Mouse (Mus musculus) heart, postnatal 0 days (tissue): ENCODE results near the gene Elmod1. TPM values are rescaled to one million over a fixed set of nuclear protein-coding genes. Genes with fewer than 3 reads are reported as not detected.

ENCODE experiments used
- ATAC-seq: fragments of 200-750 bp; cut with Nextera tagmentation; 2 replicates; pipeline ENCODE4 v1.8.0; 2017; ENCODE audit warnings: low read depth, moderate number of reproducible peaks, moderate library complexity; ENCODE audit not compliant: insufficient read depth
- DNase-seq: peaks from one replicate; pipeline ENCODE4 v3.0.0-alpha.2; 2016; ENCODE audit warnings: low spot score
- H3K27ac ChIP-seq: fragments of 300-500 bp; sonication (generic); 2 replicates; pipeline ENCODE4 v1.5.1; 2014; ENCODE audit warnings: low read depth, mild to moderate bottlenecking
- H3K27me3 ChIP-seq: fragments of 300-500 bp; sonication (generic); 2 replicates; pipeline ENCODE4 v1.6.1; 2014; ENCODE audit warnings: low read length, mixed read lengths; ENCODE audit not compliant: control insufficient read depth, insufficient read depth
- H3K36me3 ChIP-seq: fragments of 300-500 bp; sonication (generic); replicated peaks from 2 replicates; pipeline ENCODE4 v1.6.1; 2014; ENCODE audit warnings: low read length, mixed read lengths; ENCODE audit not compliant: control insufficient read depth, insufficient read depth
- H3K4me1 ChIP-seq: fragments of 300-500 bp; sonication (generic); 2 replicates; pipeline ENCODE4 v1.6.1; 2014; ENCODE audit warnings: antibody characterized with exemption; ENCODE audit not compliant: control insufficient read depth, insufficient read depth
- H3K4me2 ChIP-seq: fragments of 300-500 bp; sonication (generic); 2 replicates; pipeline ENCODE4 v1.6.1; 2014; ENCODE audit warnings: low read depth, mild to moderate bottlenecking, low read length, moderate library complexity
- H3K4me3 ChIP-seq: fragments of 300-500 bp; sonication (generic); 2 replicates; pipeline ENCODE4 v1.5.1; 2014; ENCODE audit warnings: low read depth, low read length
- H3K9ac ChIP-seq: fragments of 300-500 bp; sonication (generic); replicated peaks from 2 replicates; pipeline ENCODE4 v1.6.1; 2014; ENCODE audit warnings: low read depth, low read length, mixed read lengths
- H3K9me3 ChIP-seq: fragments of 300-500 bp; sonication (generic); replicated peaks from 2 replicates; pipeline ENCODE4 v1.6.1; 2016; ENCODE audit warnings: low read length; ENCODE audit not compliant: control insufficient read depth
- CTCF ChIP-seq: IDR thresholded peaks from 2 replicates; pipeline ENCODE4 v1.5.1; 2016; ENCODE audit warnings: antibody characterized with exemption, control low read depth, low read depth
- EP300 ChIP-seq: IDR thresholded peaks from 2 replicates; pipeline ENCODE4 v1.6.1; 2016; ENCODE audit warnings: antibody characterized with exemption, low read depth
- WGBS: fragments of 180-500 bp; shearing (Covaris S2); extraction: QIAGEN DNeasy Blood & Tissue Kit; methylation state at CpG from one replicate; pipeline ENCODE4 v1.1.7; 2014; 5-methylcytosine and 5-hydroxymethylcytosine counted together
- polyA plus RNA-seq: library from polyadenylated mRNA; unstranded; fragments of >200 nt; fragmentation: Nextera tagmentation; extraction: Ambion mirVana; gene quantifications from 2 replicates; pipeline ENCODE4 v1.2.1, GENCODE M21; 2015
- total RNA-seq: library from RNA; depleted of rRNA; stranded (reverse); fragments of >200 nt; gene quantifications from 2 replicates; pipeline ENCODE4 v1.2.3, GENCODE M21; 2014; ENCODE audit warnings: low replicate concordance; rRNA removed

Elmod1 gene
- total and polyA plus RNA-seq, 2 experiments from 2014 or later: 0.30 to 0.53 TPM

DNA sequence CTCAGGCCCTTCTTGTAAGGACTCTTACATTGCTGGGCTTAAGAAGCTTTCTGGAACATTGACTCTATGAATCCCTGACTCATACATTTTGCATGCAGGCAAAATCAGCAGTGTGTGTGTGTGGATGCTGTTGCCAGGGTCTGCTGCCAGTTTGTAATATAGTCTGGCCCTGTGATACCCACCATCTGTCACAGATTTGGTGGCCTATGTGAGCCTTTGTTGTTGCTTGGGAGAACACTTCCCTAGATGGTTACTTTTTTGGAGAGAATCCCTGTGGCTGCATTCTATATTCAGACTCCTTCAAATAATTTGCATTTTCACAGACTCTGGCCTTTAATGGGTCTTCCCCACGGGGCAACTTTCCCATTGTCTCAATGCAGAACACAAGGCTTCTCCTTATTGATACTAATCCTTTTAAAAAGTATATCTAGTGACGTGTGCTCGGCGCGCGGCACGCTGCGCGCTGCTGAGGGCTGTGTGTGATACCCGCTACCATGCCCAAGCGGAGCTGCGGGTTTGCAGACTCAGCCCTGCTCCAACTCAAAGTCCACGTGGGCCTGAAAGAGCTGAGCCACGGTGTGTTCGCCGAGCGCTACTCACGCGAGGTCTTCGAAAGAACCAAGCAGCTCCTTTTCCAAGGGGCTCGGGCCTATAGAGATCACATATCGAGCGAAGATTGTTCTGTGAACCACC lies 91.4 kb downstream of the Elmod1 start:
- no peak overlapping the region for H3K27ac ChIP-seq
- DNase-seq (no peak), ATAC-seq (no peak)
- no peaks in the 10 kb centered on the region for H3K27me3 ChIP-seq
- no peaks in the 10 kb centered on the region for H3K36me3 ChIP-seq
- WGBS: 89% methylated on average over 23 of the region's 23 CpGs
- TF ChIP-seq EP300 (no peak), CTCF (no peak)
- H3K9ac ChIP-seq: no peak overlapping the region
- H3K4me3 ChIP-seq: no peak overlapping the region
- H3K4me2 ChIP-seq: no peak overlapping the region
- no peaks in the 10 kb centered on the region for H3K9me3 ChIP-seq
- H3K4me1 ChIP-seq: no peaks in the 10 kb centered on the region

DNA sequence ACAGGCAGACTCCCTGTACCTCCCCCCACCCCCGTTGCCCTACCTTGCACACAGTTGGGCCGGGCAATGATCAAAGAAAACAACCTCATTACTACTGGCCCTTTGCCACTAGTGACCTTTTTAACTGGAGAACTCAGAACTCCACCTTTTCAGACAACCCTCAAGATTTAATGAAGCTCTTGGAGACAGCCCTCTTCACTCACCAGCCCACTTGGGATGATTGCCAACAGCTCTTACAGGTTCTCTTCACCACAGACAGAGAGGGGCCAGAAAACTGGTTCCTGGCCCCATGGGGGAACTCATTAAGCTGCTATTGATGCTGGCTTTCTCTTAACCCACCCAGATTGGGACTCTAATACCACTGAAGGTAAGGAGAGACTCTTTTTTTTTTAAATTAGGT lies 97.7 kb downstream of the Elmod1 start:
- Histone ChIP-seq H3K36me3 (no peaks in the 10 kb centered on the region), H3K4me3 (no peak overlapping the region), H3K4me1 (no peaks in the 10 kb centered on the region), H3K9ac (no peak overlapping the region), H3K9me3 (no peaks in the 10 kb centered on the region), H3K27me3 (no peaks in the 10 kb centered on the region), H3K27ac (no peak overlapping the region), H3K4me2 (no peak overlapping the region)
- no peak for ATAC-seq
- TF ChIP-seq EP300 (no peak), CTCF (no peak)
- 50% methylated on average over 2 of the region's 2 CpGs for WGBS
- DNase-seq: no peak

DNA sequence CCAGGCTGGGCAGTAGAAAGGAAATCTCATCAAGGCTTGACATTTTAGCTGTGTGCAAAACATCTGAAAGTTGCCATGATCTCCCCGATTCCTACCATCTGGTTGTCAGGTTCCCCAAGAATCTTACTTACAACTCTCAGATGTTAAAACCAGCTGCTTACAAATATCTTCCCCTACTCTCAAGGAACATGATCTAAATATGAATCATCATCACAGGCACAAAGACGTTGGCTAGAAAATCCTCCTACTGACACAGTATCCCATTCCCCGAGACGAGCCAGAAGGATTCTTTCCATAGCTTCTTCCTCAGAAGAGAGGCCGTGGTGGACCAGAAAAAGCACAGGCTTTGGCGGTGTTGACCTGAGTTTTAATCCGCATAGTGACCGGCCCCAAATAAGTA lies 101.9 kb downstream of the Elmod1 start:
- Histone ChIP-seq H3K36me3 (no peaks in the 10 kb centered on the region), H3K27me3 (no peaks in the 10 kb centered on the region), H3K9ac (no peak overlapping the region), H3K4me2 (no peak overlapping the region), H3K27ac (no peak overlapping the region), H3K9me3 (0 out of 2 replicates have a peak, but pooled peaks cover 4% of the 10 kb centered on the region), H3K4me1 (no peaks in the 10 kb centered on the region), H3K4me3 (no peak overlapping the region)
- WGBS: 82% methylated on average over 8 of the region's 8 CpGs
- DNase-seq: no peak
- no peak for ATAC-seq
- TF ChIP-seq EP300: no peak
- no peak for TF ChIP-seq CTCF

Other genes with a start within 250 kb of the Elmod1 start
- 0.39 TPM in 1 of 2 replicates, not detected in the other for gene Slc35f2, start 203.8 kb downstream of the Elmod1 start, total RNA-seq
- 0.10 and 0.16 TPM in 2 replicates for gene Slc35f2, start 203.8 kb downstream of the Elmod1 start, polyA plus RNA-seq
- gene Sln, start 125.1 kb downstream of the Elmod1 start, total RNA-seq: 80.1 and 118 TPM in 2 replicates
- gene Sln, start 125.1 kb downstream of the Elmod1 start, polyA plus RNA-seq: 339 and 434 TPM in 2 replicates
- 0.19 and 0.27 TPM in 2 replicates for gene Tnfaip8l3, start 93.1 kb upstream of the Elmod1 start, total RNA-seq
- 0.33 and 0.90 TPM in 2 replicates for gene Tnfaip8l3, start 93.1 kb upstream of the Elmod1 start, polyA plus RNA-seq